Mouse (Mus musculus) hindbrain, embryonic 12.5 days (tissue): ENCODE measurements around the gene Ubl7. TPM values are rescaled to one million over a fixed set of nuclear protein-coding genes. Genes with fewer than 3 reads are reported as not detected.

Experiments
- ATAC-seq: fragments of 200-750 bp; cut with Nextera tagmentation; 2 replicates; pipeline ENCODE4 v1.8.0; 2017; ENCODE audit warnings: moderate TSS enrichment; ENCODE audit not compliant: low FRiP score
- H3K27ac ChIP-seq: fragments of 300-500 bp; sonication (generic); 2 replicates; pipeline ENCODE4 v1.5.1; 2016; ENCODE audit warnings: mild to moderate bottlenecking
- H3K27me3 ChIP-seq: fragments of 300-500 bp; sonication (generic); 2 replicates; pipeline ENCODE4 v1.6.1; 2016; ENCODE audit warnings: mild to moderate bottlenecking
- H3K36me3 ChIP-seq: fragments of 300-500 bp; sonication (generic); 2 replicates; pipeline ENCODE4 v1.6.1; 2016; ENCODE audit warnings: mild to moderate bottlenecking
- H3K4me1 ChIP-seq: fragments of 300-500 bp; sonication (generic); 2 replicates; pipeline ENCODE4 v1.6.1; 2016
- H3K4me2 ChIP-seq: fragments of 300-500 bp; sonication (generic); replicated peaks from 2 replicates; pipeline ENCODE4 v1.6.1; 2016; ENCODE audit warnings: mild to moderate bottlenecking
- H3K4me3 ChIP-seq: fragments of 300-500 bp; sonication (generic); 2 replicates; pipeline ENCODE4 v1.5.1; 2016; ENCODE audit warnings: mild to moderate bottlenecking
- H3K9ac ChIP-seq: fragments of 300-500 bp; sonication (generic); 2 replicates; pipeline ENCODE4 v1.6.1; 2016; ENCODE audit warnings: mild to moderate bottlenecking, moderate library complexity
- H3K9me3 ChIP-seq: fragments of 300-500 bp; sonication (generic); replicated peaks from 2 replicates; pipeline ENCODE4 v1.6.1; 2016; ENCODE audit warnings: mild to moderate bottlenecking
- whole genome bisulfite sequencing: fragments of 180-500 bp; shearing (Covaris S2); methylation state at CpG from one replicate; pipeline ENCODE4 v1.1.7; 2016; 5-methylcytosine and 5-hydroxymethylcytosine counted together
- polyA plus RNA-seq: library from polyadenylated mRNA; unstranded; fragments of >200 nt; fragmentation: Nextera tagmentation; extraction: Ambion mirVana; gene quantifications from 2 replicates; pipeline ENCODE4 v1.2.1, GENCODE M21; 2016

Ubl7 gene
- polyA plus RNA-seq, 1 experiment from 2014 or later: 143 TPM

DNA sequence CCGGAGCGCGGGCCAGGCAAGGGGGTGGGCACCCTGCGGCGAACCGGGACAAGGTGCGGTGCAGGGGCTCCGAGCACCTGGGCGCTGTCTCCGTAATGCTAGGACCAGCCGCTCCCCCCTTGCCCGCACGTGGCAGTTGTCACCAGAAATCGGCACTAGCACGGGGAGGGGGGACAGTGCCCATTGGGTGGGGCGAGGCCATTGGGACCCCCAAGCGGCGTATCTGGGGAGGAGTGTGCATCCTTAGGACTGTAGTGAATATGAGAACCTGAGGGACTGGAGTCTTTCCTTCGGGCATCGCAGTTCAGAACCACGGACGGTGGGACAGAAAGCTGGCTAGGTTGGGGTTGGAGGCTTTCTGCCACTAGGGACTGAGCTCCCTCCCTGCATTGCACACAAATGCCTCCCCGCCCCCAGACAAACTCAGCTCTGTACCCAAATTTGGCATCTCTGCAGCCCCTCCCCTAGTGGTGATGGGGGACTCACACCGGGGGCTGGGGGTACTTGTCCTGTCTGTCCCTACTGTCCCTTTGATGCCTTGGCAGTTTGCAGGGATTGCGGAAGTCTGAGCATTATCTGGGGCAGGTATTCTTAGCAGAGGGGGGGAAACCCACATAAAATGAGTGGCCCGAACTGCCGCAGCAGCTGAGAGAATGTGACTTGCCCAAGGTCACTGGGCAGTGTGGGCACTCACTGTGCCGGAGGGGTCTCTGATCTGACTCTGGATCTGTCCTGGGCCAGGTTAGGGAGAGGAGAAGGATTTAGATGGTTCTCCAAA lies 30.3 kb downstream of the Ubl7 start:
- 7% methylated on average over 28 of the region's 28 CpGs for WGBS
- H3K27me3 ChIP-seq: peaks cover 38% of the 10 kb centered on the region

DNA sequence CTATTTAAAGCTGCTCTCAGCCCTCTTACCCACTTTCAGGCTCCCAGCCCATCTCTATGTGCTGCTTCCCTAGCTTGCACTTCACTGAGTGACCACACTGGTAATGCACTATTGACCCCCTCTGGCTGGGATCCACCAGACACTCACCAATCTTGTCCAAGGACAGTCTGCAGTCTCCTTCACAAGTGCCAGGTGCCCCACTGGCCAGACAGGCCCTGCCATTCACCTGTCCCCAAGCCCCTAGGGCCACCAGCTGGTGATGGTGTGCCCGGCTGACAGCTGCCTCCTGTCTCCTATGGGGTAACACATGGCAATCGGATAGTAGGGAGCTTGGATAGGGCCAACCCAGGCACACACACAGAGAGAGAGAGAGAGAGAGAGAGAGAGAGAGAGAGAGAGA lies 31.3 kb downstream of the Ubl7 start:
- peaks cover 44% of the 10 kb centered on the region for H3K4me1 ChIP-seq
- H3K27me3 ChIP-seq: peaks cover 38% of the 10 kb centered on the region
- H3K36me3 ChIP-seq: no peaks in the 10 kb centered on the region
- 46% methylated on average over 2 of the region's 2 CpGs for WGBS
- ATAC-seq: no peak
- no peaks in the 10 kb centered on the region for H3K9me3 ChIP-seq
- H3K4me2 ChIP-seq: peak overlapping the region; percentile 85
- H3K27ac ChIP-seq: no peak overlapping the region
- H3K4me3 ChIP-seq: no peak overlapping the region
- H3K9ac ChIP-seq: no peak overlapping the region

More for the DNA sequence above, 30.3 kb downstream of the Ubl7 start:
- Histone ChIP-seq H3K4me1 (peaks cover 42% of the 10 kb centered on the region), H3K36me3 (no peaks in the 10 kb centered on the region), H3K9ac (peak overlapping the region; percentile 75), H3K4me3 (peak overlapping the region; percentile 77), H3K4me2 (peak overlapping the region; percentile 85), H3K27ac (peak overlapping the region; percentile 89), H3K9me3 (no peaks in the 10 kb centered on the region)
- ATAC-seq: peak; percentile 32

- Histone ChIP-seq H3K9me3 (no peaks in the 10 kb centered on the region), H3K9ac (no peak overlapping the region), H3K27ac (no peak overlapping the region), H3K4me2 (0 out of 2 replicates have a peak overlapping the region, but pooled peaks have one; percentile 6), H3K27me3 (peaks cover 31% of the 10 kb centered on the region), H3K4me3 (no peak overlapping the region), H3K4me1 (peaks cover 49% of the 10 kb centered on the region), H3K36me3 (no peaks in the 10 kb centered on the region)
- no peak for ATAC-seq
- 30% methylated on average over 2 of the region's 2 CpGs for WGBS
Observed at GRCm38 (mm10) chr9:57943067-57943466, 32.3 kb downstream of the Ubl7 start.

GRCm38 (mm10) chr9:57944572-57944971 lies 33.8 kb downstream of the Ubl7 start:
- H3K9ac ChIP-seq: no peak overlapping the region
- H3K4me3 ChIP-seq: no peak overlapping the region
- H3K9me3 ChIP-seq: no peaks in the 10 kb centered on the region
- H3K4me2 ChIP-seq: no peak overlapping the region
- no peaks in the 10 kb centered on the region for H3K36me3 ChIP-seq
- 24% methylated on average over 5 of the region's 5 CpGs for WGBS
- ATAC-seq: no peak
- no peak overlapping the region for H3K27ac ChIP-seq
- peaks cover 56% of the 10 kb centered on the region for H3K4me1 ChIP-seq
- H3K27me3 ChIP-seq: peaks cover 31% of the 10 kb centered on the region

- Histone ChIP-seq H3K9me3 (no peaks in the 10 kb centered on the region), H3K4me1 (peaks cover 64% of the 10 kb centered on the region), H3K27me3 (peaks cover 27% of the 10 kb centered on the region), H3K4me3 (no peak overlapping the region), H3K9ac (no peak overlapping the region), H3K36me3 (no peaks in the 10 kb centered on the region), H3K4me2 (no peak overlapping the region), H3K27ac (no peak overlapping the region)
- 83% methylated on average over 8 of the region's 8 CpGs for WGBS
- ATAC-seq: no peak
Observed at GRCm38 (mm10) chr9:57945771-57946616, 35.2 kb downstream of the Ubl7 start.

DNA sequence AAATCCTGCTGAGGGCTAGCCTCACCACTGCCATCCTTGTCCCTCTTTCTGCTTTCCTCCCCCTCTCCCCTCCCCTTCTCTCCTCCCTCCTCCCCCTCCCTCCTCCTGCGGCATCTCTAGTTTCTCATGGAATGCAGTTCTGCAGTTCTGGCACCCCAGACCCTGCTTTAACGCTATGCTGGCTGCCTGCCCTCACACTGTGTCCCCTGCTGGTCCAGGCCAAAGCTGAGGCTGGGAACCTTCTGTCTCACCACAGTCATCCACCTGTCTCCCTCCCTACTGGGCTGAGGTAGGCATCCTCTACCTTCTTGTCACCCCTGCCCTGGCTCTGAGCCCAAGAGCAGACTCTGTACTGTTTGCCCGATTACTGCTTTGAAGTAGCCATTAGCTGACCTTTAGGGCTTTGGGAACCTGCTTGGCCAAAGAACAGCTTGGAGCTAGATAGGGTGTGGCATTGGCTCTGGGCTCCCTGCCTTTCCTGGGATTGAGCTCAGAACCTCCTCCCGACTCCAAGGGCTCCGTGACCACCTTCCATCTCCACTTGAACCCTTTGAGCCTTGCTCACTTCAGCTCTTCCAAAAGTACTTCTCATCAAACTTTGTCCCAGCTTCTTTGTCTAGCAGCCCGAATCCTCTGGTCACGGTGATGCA lies 36.7 kb downstream of the Ubl7 start:
- 63% methylated on average over 7 of the region's 7 CpGs for WGBS
- Histone ChIP-seq H3K4me3 (no peak overlapping the region), H3K27me3 (peaks cover 12% of the 10 kb centered on the region), H3K9ac (no peak overlapping the region), H3K36me3 (no peaks in the 10 kb centered on the region), H3K27ac (no peak overlapping the region), H3K4me1 (peaks cover 62% of the 10 kb centered on the region), H3K4me2 (no peak overlapping the region), H3K9me3 (no peaks in the 10 kb centered on the region)
- ATAC-seq: no peak

GRCm38 (mm10) chr9:57948333-57948931 lies 37.7 kb downstream of the Ubl7 start:
- H3K27me3 ChIP-seq: peaks cover 6% of the 10 kb centered on the region; the same call in 1 of the 2 replicates
- peaks cover 60% of the 10 kb centered on the region for H3K4me1 ChIP-seq
- H3K4me3 ChIP-seq: no peak overlapping the region
- ATAC-seq: no peak
- H3K36me3 ChIP-seq: no peaks in the 10 kb centered on the region
- H3K9ac ChIP-seq: no peak overlapping the region
- no peak overlapping the region for H3K27ac ChIP-seq
- no peak overlapping the region for H3K4me2 ChIP-seq
- WGBS: 86% methylated on average over 7 of the region's 7 CpGs
- no peaks in the 10 kb centered on the region for H3K9me3 ChIP-seq

DNA sequence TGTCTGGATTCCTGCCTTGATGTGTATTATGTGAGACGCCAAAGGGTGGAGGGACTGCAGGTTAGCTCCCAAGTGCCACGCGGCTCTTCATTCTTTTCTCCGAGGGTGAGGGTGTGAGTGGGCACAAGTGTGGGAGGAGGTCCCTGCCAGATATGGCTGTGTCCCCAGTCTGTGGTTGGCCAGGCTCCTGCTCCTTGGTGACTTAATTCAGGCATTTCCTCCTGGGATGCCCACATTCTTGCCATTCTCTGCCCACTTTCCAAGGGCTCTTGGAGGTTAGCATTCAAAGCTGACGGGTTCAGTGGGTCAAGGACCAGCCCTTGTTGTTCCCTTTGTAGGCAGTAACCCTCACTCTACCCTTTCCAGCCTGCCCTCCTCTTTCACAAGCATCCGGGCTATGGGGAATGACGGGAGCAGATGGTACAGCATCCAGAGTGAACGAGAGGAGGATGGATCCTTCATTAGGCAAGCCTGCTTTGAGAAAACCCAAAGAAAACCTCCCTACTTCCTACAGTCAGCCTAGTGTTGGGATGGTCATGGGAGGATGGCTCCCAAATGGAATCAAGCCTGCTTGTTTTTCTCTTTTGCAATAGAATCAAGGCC lies 38.4 kb downstream of the Ubl7 start:
- no peak for ATAC-seq

DNA sequence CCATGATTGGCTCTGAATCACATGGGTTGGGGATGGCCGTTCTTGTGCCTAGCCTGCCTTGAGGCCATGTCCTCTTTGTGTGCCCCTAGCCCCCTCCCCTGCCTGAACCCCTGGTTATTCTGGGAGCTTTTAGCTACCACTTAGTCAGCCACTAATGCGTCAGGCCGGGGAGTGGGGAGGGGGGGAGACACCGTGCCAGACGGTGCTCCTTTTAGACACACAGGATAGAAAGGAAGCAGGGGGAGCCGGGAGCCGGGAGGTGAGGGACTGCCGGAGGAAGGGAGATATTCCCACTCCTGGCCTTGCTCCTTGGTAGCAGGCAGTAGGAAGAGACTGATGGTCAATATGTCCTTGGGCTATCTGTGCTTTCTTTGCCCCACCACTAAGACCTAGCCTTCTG lies 39.1 kb downstream of the Ubl7 start:
- H3K4me2 ChIP-seq: no peak overlapping the region
- no peak overlapping the region for H3K4me3 ChIP-seq
- no peaks in the 10 kb centered on the region for H3K9me3 ChIP-seq
- H3K27ac ChIP-seq: no peak overlapping the region
- H3K9ac ChIP-seq: no peak overlapping the region
- WGBS: 42% methylated on average over 8 of the region's 8 CpGs
- H3K4me1 ChIP-seq: peaks cover 58% of the 10 kb centered on the region
- no peaks in the 10 kb centered on the region for H3K36me3 ChIP-seq
- no peak for ATAC-seq
- H3K27me3 ChIP-seq: no peaks in the 10 kb centered on the region; the same call in 1 of the 2 replicates

More for the DNA sequence above, 38.4 kb downstream of the Ubl7 start:
- Histone ChIP-seq H3K9ac (no peak overlapping the region), H3K4me1 (peaks cover 60% of the 10 kb centered on the region), H3K36me3 (no peaks in the 10 kb centered on the region), H3K27me3 (peaks cover under 1% of the 10 kb centered on the region; the same call in 1 of the 2 replicates), H3K4me2 (no peak overlapping the region), H3K27ac (no peak overlapping the region), H3K9me3 (no peaks in the 10 kb centered on the region), H3K4me3 (no peak overlapping the region)
- WGBS: 83% methylated on average over 8 of the region's 8 CpGs

- H3K4me3 ChIP-seq: no peak overlapping the region
- H3K9me3 ChIP-seq: no peaks in the 10 kb centered on the region
- 0 out of 2 replicates have a peak, but pooled peaks cover 6% of the 10 kb centered on the region for H3K36me3 ChIP-seq
- no peak; the same call in 1 of the 2 replicates for ATAC-seq
- no peak overlapping the region for H3K27ac ChIP-seq
- H3K4me2 ChIP-seq: peak overlapping the region; percentile 13; the same call in 1 of the 2 replicates
- no peaks in the 10 kb centered on the region; the same call in 1 of the 2 replicates for H3K27me3 ChIP-seq
- H3K4me1 ChIP-seq: peaks cover 56% of the 10 kb centered on the region
- 35% methylated on average over 9 of the region's 9 CpGs for WGBS
- H3K9ac ChIP-seq: 0 out of 2 replicates have a peak overlapping the region, but pooled peaks have one; percentile 8
Observed at GRCm38 (mm10) chr9:57950519-57950918, 39.7 kb downstream of the Ubl7 start.

DNA sequence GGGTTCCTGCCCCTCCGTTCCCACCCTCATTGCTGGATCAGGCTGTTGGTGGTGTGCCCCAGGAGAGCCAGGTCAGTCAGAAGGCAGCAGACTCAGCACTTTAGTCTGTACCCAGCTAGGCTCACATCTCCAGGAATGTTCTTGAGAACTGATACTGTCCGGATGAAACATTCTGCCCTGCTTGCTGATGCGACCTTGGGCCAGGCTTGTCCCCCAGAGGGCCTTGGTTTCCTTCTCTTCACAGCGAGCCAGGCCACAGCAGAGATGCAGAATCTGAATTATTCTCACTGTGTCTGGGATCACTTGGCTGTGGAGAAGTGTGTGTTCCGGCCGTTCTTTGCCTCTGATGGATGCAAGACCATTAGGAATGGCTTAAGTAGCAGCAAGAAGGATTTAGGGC lies 41.2 kb downstream of the Ubl7 start:
- no peak overlapping the region for H3K4me2 ChIP-seq
- ATAC-seq: no peak
- H3K36me3 ChIP-seq: peaks cover 12% of the 10 kb centered on the region; the same call in 1 of the 2 replicates
- H3K4me1 ChIP-seq: peaks cover 50% of the 10 kb centered on the region
- H3K27me3 ChIP-seq: no peaks in the 10 kb centered on the region
- H3K9ac ChIP-seq: no peak overlapping the region
- WGBS: 60% methylated on average over 6 of the region's 6 CpGs
- H3K27ac ChIP-seq: no peak overlapping the region
- no peaks in the 10 kb centered on the region for H3K9me3 ChIP-seq
- H3K4me3 ChIP-seq: no peak overlapping the region
